Mouse (Mus musculus) ES-Bruce4 (cell line): ENCODE measurements around the gene Scp2.

Source experiments
- CTCF ChIP-seq: IDR thresholded peaks from one replicate; pipeline ENCODE4 v1.8.1; 2011; ENCODE audit warnings: low read depth, low read length
- EP300 ChIP-seq: IDR thresholded peaks from 2 replicates; pipeline ENCODE4 v1.6.1; 2011; ENCODE audit warnings: low read depth, low read length; ENCODE audit not compliant: insufficient read depth

DNA sequence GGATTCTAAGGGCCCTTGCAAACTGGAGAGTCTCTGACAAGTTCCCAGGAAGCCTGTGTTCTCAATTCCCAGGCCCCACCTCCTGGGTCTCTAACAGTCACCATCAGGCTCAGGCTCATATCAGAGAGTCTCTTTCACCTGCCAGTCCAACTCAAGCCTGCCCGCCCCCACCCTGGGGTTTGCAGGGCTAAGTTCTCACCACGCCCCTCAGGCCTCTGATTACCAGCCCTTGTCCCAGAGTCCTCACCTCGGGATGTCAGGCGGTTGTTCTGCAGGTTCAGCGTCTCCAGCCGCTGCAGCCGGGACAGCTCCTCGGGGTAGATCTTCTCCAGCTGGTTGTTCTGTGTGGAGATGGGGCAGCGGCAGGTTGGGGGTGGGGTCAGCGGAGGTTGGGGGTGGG, 119.5 kb downstream of the Scp2 start:
- TF ChIP-seq EP300 (no peak), CTCF (no peak)
